Mouse (Mus musculus) bone marrow macrophage, adult 2 months (primary cell): ENCODE measurements around the gene Slit3.

Source experiments
- CTCF ChIP-seq: IDR thresholded peaks from 2 replicates; pipeline ENCODE4 v1.5.1; 2012; ENCODE audit warnings: low read depth, mild to moderate bottlenecking, low read length, moderate library complexity
- POLR2A ChIP-seq: IDR thresholded peaks from 2 replicates; pipeline ENCODE4 v1.6.1; 2012; ENCODE audit warnings: mild to moderate bottlenecking, low read depth, low read length, borderline replicate concordance

- TF ChIP-seq CTCF, result peak; percentile 74
- no peak for TF ChIP-seq POLR2A
Measured at GRCm38 (mm10) chr11:35119360-35119759, 1.7 kb upstream of the Slit3 start.
